Mouse (Mus musculus) monocyte, adult 2 months (primary cell): ENCODE measurements around the gene Mllt6.
"Not testable (repeated sequence)": the region's sequence is repeated elsewhere in the genome, so short reads cannot be mapped to it uniquely, and the experiment has no call there.

ENCODE experiments used
- DNase-seq, 2 experiments: peaks; one replicate each; pipeline ENCODE4 v3.0.0; 2022; ENCODE audit warnings: low spot score in 2 of 2, low read depth in 1 of 2

Gene Mllt6

GRCm38 (mm10) chr11:97694921-97695711 is 31.9 kb downstream of the Mllt6 start:
- no peak for DNase-seq

GRCm38 (mm10) chr11:97695712-97696401 is 32.6 kb downstream of the Mllt6 start:
- DNase-seq = no peak

- DNase-seq = no peak
Measured at GRCm38 (mm10) chr11:97696669-97697068, 33.5 kb downstream of the Mllt6 start.

- no peak for DNase-seq
Measured at GRCm38 (mm10) chr11:97697199-97697890, 34.1 kb downstream of the Mllt6 start.

GRCm38 (mm10) chr11:97697891-97698529 is 34.8 kb downstream of the Mllt6 start:
- DNase-seq = no peak

GRCm38 (mm10) chr11:97698741-97699611 is 35.8 kb downstream of the Mllt6 start:
- DNase-seq = no peak

GRCm38 (mm10) chr11:97699626-97700002 is 36.4 kb downstream of the Mllt6 start:
- DNase-seq = no peak

- no peak for DNase-seq
Measured at GRCm38 (mm10) chr11:97700003-97700745, 37.0 kb downstream of the Mllt6 start, which contains the start of gene Pcgf2. TSS of gene Pcgf2 (minus strand) at chr11:97700497.

GRCm38 (mm10) chr11:97700746-97701580 is 37.7 kb downstream of the Mllt6 start:
- DNase-seq = no peak

- DNase-seq = no peak
Measured at GRCm38 (mm10) chr11:97701581-97702392, 38.6 kb downstream of the Mllt6 start.

- DNase-seq = peak; percentile 85 to 95
Measured at GRCm38 (mm10) chr11:97702393-97702745, 39.2 kb downstream of the Mllt6 start.

GRCm38 (mm10) chr11:97703039-97703826 is 40.0 kb downstream of the Mllt6 start, which contains the start of gene Psmb3:
TSS of gene Psmb3 (plus strand) at chr11:97703399.
- DNase-seq = peak; percentile 90 to 95

GRCm38 (mm10) chr11:97710067-97710466 is 46.9 kb downstream of the Mllt6 start:
- DNase-seq = not testable (repeated sequence)

- no peak for DNase-seq
Measured at GRCm38 (mm10) chr11:97711200-97711900, 48.1 kb downstream of the Mllt6 start.

GRCm38 (mm10) chr11:97712286-97712685 is 49.1 kb downstream of the Mllt6 start:
- DNase-seq = no peak

GRCm38 (mm10) chr11:97713896-97714295 is 50.7 kb downstream of the Mllt6 start:
- DNase-seq = no peak

GRCm38 (mm10) chr11:97714356-97714755 is 51.1 kb downstream of the Mllt6 start:
- DNase-seq = no peak
